Mouse (Mus musculus) liver, embryonic 16.5 days (tissue): Measurements from ENCODE around the gene Fbxo30. TPM values are rescaled to one million over a fixed set of nuclear protein-coding genes. Genes with fewer than 3 reads are reported as not detected.

Source experiments
- ATAC-seq: fragments of 200-750 bp; cut with Nextera tagmentation; 2 replicates; pipeline ENCODE4 v1.8.0; 2017; ENCODE audit warnings: low read depth, mild to moderate bottlenecking, moderate number of reproducible peaks, moderate library complexity
- H3K27ac ChIP-seq: fragments of 300-500 bp; sonication (generic); 2 replicates; pipeline ENCODE4 v1.5.1; 2014; ENCODE audit warnings: mild to moderate bottlenecking, low read length
- H3K27me3 ChIP-seq: fragments of 300-500 bp; sonication (generic); 2 replicates; pipeline ENCODE4 v1.6.1; 2014; ENCODE audit warnings: low read depth, low read length, mixed read lengths; ENCODE audit not compliant: control insufficient read depth, insufficient read depth
- H3K36me3 ChIP-seq: fragments of 300-500 bp; sonication (generic); 2 replicates; pipeline ENCODE4 v1.6.1; 2014; ENCODE audit warnings: mild to moderate bottlenecking; ENCODE audit not compliant: control insufficient read depth, insufficient read depth
- H3K4me1 ChIP-seq: fragments of 300-500 bp; sonication (generic); 2 replicates; pipeline ENCODE4 v1.6.1; 2014; ENCODE audit warnings: low read depth, low read length, mixed read lengths; ENCODE audit not compliant: control insufficient read depth
- H3K4me2 ChIP-seq: fragments of 300-500 bp; sonication (generic); 2 replicates; pipeline ENCODE4 v1.6.1; 2014; ENCODE audit warnings: low read depth, low read length, mixed read lengths
- H3K4me3 ChIP-seq: fragments of 300-500 bp; sonication (generic); 2 replicates; pipeline ENCODE4 v1.5.1; 2014; ENCODE audit warnings: low read depth, mild to moderate bottlenecking, low read length
- H3K9ac ChIP-seq: fragments of 300-500 bp; sonication (generic); 2 replicates; pipeline ENCODE4 v1.6.1; 2014; ENCODE audit warnings: low read depth, low read length
- H3K9me3 ChIP-seq: fragments of 300-500 bp; sonication (generic); replicated peaks from 2 replicates; pipeline ENCODE4 v1.6.1; 2016; ENCODE audit warnings: low read length; ENCODE audit not compliant: control insufficient read depth
- WGBS: fragments of 180-500 bp; shearing (Covaris S2); extraction: QIAGEN DNeasy Blood & Tissue Kit; methylation state at CpG from one replicate; pipeline ENCODE4 v1.1.7; 2014; ENCODE audit not compliant: insufficient replicate concordance; 5-methylcytosine and 5-hydroxymethylcytosine counted together
- polyA plus RNA-seq: library from polyadenylated mRNA; unstranded; fragments of >200 nt; fragmentation: Nextera tagmentation; extraction: Ambion mirVana; gene quantifications from 2 replicates; pipeline ENCODE4 v1.2.1, GENCODE M21; 2015

Fbxo30 gene
- polyA plus RNA-seq, 1 experiment from 2014 or later = 75.6 TPM

GRCm38 (mm10) chr10:11269165-11269564 is 12.0 kb upstream of the Fbxo30 start:
- H3K4me1 ChIP-seq = no peaks in the 10 kb centered on the region
- H3K9me3 ChIP-seq = no peaks in the 10 kb centered on the region
- no peaks in the 10 kb centered on the region for H3K27me3 ChIP-seq
- ATAC-seq = no peak
- H3K4me3 ChIP-seq = no peak overlapping the region
- no peak overlapping the region for H3K27ac ChIP-seq
- H3K4me2 ChIP-seq = no peak overlapping the region
- no peak overlapping the region for H3K9ac ChIP-seq
- no peaks in the 10 kb centered on the region for H3K36me3 ChIP-seq

- 71% methylated on average over 1 of the region's 1 CpGs for WGBS
- Histone ChIP-seq H3K9me3 (no peaks in the 10 kb centered on the region), H3K36me3 (no peaks in the 10 kb centered on the region), H3K27me3 (no peaks in the 10 kb centered on the region), H3K4me3 (no peak overlapping the region), H3K4me2 (no peak overlapping the region), H3K27ac (no peak overlapping the region), H3K9ac (no peak overlapping the region), H3K4me1 (no peaks in the 10 kb centered on the region; the same call in 1 of the 2 replicates)
- no peak for ATAC-seq
Measured at GRCm38 (mm10) chr10:11274431-11274830, 6.7 kb upstream of the Fbxo30 start.

GRCm38 (mm10) chr10:11280235-11280577 is 924 bp upstream of the Fbxo30 start:
- WGBS = 6% methylated on average over 6 of the region's 6 CpGs

GRCm38 (mm10) chr10:11281498-11282305 is 572 bp downstream of the Fbxo30 start:
- WGBS = 0% methylated on average over 63 of the region's 68 CpGs
- ATAC-seq = peak; percentile 28
- no peaks in the 10 kb centered on the region for H3K9me3 ChIP-seq
- no peaks in the 10 kb centered on the region for H3K36me3 ChIP-seq
- peaks cover 16% of the 10 kb centered on the region for H3K4me1 ChIP-seq
- no peaks in the 10 kb centered on the region for H3K27me3 ChIP-seq
- H3K9ac ChIP-seq = peak overlapping the region; percentile 100
- H3K27ac ChIP-seq = peak overlapping the region; percentile 99
- H3K4me3 ChIP-seq = peak overlapping the region; percentile 99
- peak overlapping the region; percentile 55 for H3K4me2 ChIP-seq

More at GRCm38 (mm10) chr10:11280235-11280577, 924 bp upstream of the Fbxo30 start:
- no peaks in the 10 kb centered on the region for H3K9me3 ChIP-seq
- peak overlapping the region; percentile 100 for H3K4me2 ChIP-seq
- peak overlapping the region; percentile 99 for H3K4me3 ChIP-seq
- no peaks in the 10 kb centered on the region for H3K36me3 ChIP-seq
- peak overlapping the region; percentile 99 for H3K27ac ChIP-seq
- no peak for ATAC-seq
- H3K9ac ChIP-seq = peak overlapping the region; percentile 100
- H3K27me3 ChIP-seq = no peaks in the 10 kb centered on the region
- H3K4me1 ChIP-seq = peaks cover 16% of the 10 kb centered on the region

- Histone ChIP-seq H3K27ac (peak overlapping the region; percentile 99), H3K36me3 (no peaks in the 10 kb centered on the region), H3K4me3 (peak overlapping the region; percentile 99), H3K4me2 (peak overlapping the region; percentile 55), H3K27me3 (no peaks in the 10 kb centered on the region), H3K4me1 (peaks cover 16% of the 10 kb centered on the region), H3K9me3 (no peaks in the 10 kb centered on the region), H3K9ac (peak overlapping the region; percentile 100)
- 0% methylated on average over 4 of the region's 4 CpGs for WGBS
- no peak for ATAC-seq
Measured at GRCm38 (mm10) chr10:11282306-11282631, 1.1 kb downstream of the Fbxo30 start.

GRCm38 (mm10) chr10:11298418-11298817 is 17.3 kb downstream of the Fbxo30 start:
- no peak overlapping the region for H3K27ac ChIP-seq
- no peak overlapping the region for H3K4me2 ChIP-seq
- 79% methylated on average over 6 of the region's 6 CpGs for WGBS
- no peaks in the 10 kb centered on the region for H3K9me3 ChIP-seq
- ATAC-seq = no peak
- H3K27me3 ChIP-seq = no peaks in the 10 kb centered on the region
- no peak overlapping the region for H3K9ac ChIP-seq
- H3K4me1 ChIP-seq = no peaks in the 10 kb centered on the region
- peaks cover 20% of the 10 kb centered on the region for H3K36me3 ChIP-seq
- no peak overlapping the region for H3K4me3 ChIP-seq

DNA sequence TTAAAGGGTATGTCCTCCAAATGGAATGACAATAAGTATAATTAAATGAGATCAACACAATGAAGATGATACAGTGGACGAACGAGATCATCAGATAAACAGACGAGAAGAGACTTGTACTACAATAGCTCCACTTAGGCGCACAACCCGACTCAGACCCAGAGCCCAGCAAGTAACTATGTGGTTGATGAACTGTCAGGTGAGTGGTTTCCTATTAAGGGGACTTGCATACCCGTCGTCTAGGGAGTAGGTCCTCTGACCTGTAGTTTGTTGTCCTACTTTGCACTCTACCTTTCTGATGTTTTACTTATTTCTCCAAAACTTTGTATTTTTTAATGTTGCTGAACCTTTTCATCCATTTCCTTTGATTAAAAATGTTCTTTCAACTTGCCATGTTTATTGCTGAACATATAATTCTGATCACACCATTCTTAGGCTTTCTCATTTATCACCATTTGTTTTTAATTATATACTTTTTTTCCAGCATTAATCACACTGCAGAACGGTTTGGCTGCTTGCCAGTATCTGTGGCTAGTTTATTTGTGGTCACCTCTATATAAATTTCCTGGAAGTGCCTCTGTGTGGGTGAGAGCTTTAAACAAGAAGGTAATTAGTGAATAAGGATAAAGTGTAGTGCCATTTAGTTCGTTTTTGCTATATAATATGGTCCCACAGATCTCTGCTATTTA is 24.4 kb downstream of the Fbxo30 start:
- H3K9me3 ChIP-seq = no peaks in the 10 kb centered on the region
- H3K4me3 ChIP-seq = no peak overlapping the region
- WGBS = 71% methylated on average over 9 of the region's 9 CpGs
- no peaks in the 10 kb centered on the region for H3K27me3 ChIP-seq
- no peak overlapping the region for H3K9ac ChIP-seq
- H3K27ac ChIP-seq = no peak overlapping the region
- H3K4me2 ChIP-seq = no peak overlapping the region
- no peaks in the 10 kb centered on the region; the same call in none of the 2 replicates for H3K36me3 ChIP-seq
- no peak for ATAC-seq
- peaks cover 4% of the 10 kb centered on the region for H3K4me1 ChIP-seq

DNA sequence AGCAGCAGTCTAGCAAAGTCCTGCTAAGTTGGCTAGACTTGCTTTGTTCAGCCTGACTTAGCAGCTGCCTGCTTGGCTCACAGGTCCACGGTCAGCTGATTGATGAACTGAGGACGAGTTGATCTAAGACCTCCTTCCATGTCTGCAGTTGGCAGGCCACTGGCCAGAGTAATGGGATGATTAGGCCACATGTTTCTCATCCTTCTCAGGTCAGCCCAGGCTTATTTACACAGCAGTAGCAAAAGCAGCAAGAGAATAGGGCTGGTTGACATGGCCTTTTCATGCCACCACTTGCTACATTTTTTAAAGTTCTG is 24.9 kb downstream of the Fbxo30 start:
- peaks cover 4% of the 10 kb centered on the region for H3K4me1 ChIP-seq
- no peak overlapping the region for H3K9ac ChIP-seq
- H3K4me3 ChIP-seq = no peak overlapping the region
- H3K27me3 ChIP-seq = no peaks in the 10 kb centered on the region
- WGBS = 71% methylated on average over 2 of the region's 2 CpGs
- H3K36me3 ChIP-seq = no peaks in the 10 kb centered on the region; the same call in none of the 2 replicates
- no peaks in the 10 kb centered on the region for H3K9me3 ChIP-seq
- 0 out of 2 replicates have a peak, but pooled peaks have one; percentile 5 for ATAC-seq
- H3K4me2 ChIP-seq = no peak overlapping the region
- no peak overlapping the region for H3K27ac ChIP-seq

- no peak overlapping the region for H3K4me2 ChIP-seq
- ATAC-seq = no peak
- no peak overlapping the region for H3K9ac ChIP-seq
- H3K9me3 ChIP-seq = no peaks in the 10 kb centered on the region
- peaks cover 4% of the 10 kb centered on the region for H3K4me1 ChIP-seq
- H3K4me3 ChIP-seq = no peak overlapping the region
- no peaks in the 10 kb centered on the region; the same call in 1 of the 2 replicates for H3K36me3 ChIP-seq
- WGBS = 71% methylated on average over 1 of the region's 1 CpGs
- H3K27ac ChIP-seq = no peak overlapping the region
- no peaks in the 10 kb centered on the region for H3K27me3 ChIP-seq
Measured at GRCm38 (mm10) chr10:11309866-11310265, 28.7 kb downstream of the Fbxo30 start.
